Mouse (Mus musculus) ES-E14 (cell line): ENCODE data around the gene Gpr152. TPM values are rescaled to one million over a fixed set of nuclear protein-coding genes. Genes with fewer than 3 reads are reported as not detected.
"Not testable (repeated sequence)": the region's sequence is repeated elsewhere in the genome, so short reads cannot be mapped to it uniquely, and the experiment has no call there.

Source experiments
- DNase-seq: peaks from one replicate; pipeline ENCODE4 v3.0.0-alpha.2; 2013; ENCODE audit warnings: low read depth, low spot score
- H3K27ac ChIP-seq: 2 replicates; pipeline ENCODE4 v1.5.1; 2012; ENCODE audit warnings: low read depth, mild to moderate bottlenecking, low read length, moderate library complexity, mixed read lengths; ENCODE audit not compliant: poor library complexity, insufficient read depth, severe bottlenecking
- H3K36me3 ChIP-seq: 2 replicates; pipeline ENCODE4 v1.6.1; 2012; ENCODE audit warnings: mild to moderate bottlenecking, low read length, moderate library complexity, mixed read lengths; ENCODE audit not compliant: control insufficient read depth, poor library complexity, insufficient read depth, severe bottlenecking
- H3K4me1 ChIP-seq, 2 experiments: fragments of 150-350 bp in 1 of 2; sonication (generic) in 1 of 2; 2 replicates each; pipeline ENCODE4 v1.6.1; 2012; ENCODE audit warnings: low read length in 2 of 2, mild to moderate bottlenecking in 1 of 2, mixed read lengths in 1 of 2; ENCODE audit not compliant: control insufficient read depth in 2 of 2, insufficient read depth in 2 of 2, poor library complexity in 1 of 2
- H3K4me3 ChIP-seq, 2 experiments: fragments of 150-350 bp in 1 of 2; sonication (generic) in 1 of 2; 2 replicates each; pipeline ENCODE4 v1.5.1; 2012; ENCODE audit warnings: low read length in 2 of 2, low read depth in 1 of 2, mild to moderate bottlenecking in 1 of 2, mixed read lengths in 1 of 2; ENCODE audit not compliant: insufficient read depth in 1 of 2, poor library complexity in 1 of 2, severe bottlenecking in 1 of 2
- H3K9ac ChIP-seq: 2 replicates; pipeline ENCODE4 v1.6.1; 2012; ENCODE audit warnings: low read depth, mild to moderate bottlenecking, low read length, mixed read lengths; ENCODE audit not compliant: poor library complexity, insufficient read depth, severe bottlenecking
- H3K9me3 ChIP-seq: fragments of 150-350 bp; sonication (generic); 2 replicates; pipeline ENCODE4 v1.6.1; 2012; ENCODE audit warnings: low read depth, mild to moderate bottlenecking, low read length; ENCODE audit not compliant: control insufficient read depth, insufficient read depth
- CHD2 ChIP-seq: IDR thresholded peaks from 2 replicates; pipeline ENCODE4 v1.6.1; 2014; ENCODE audit warnings: mild to moderate bottlenecking, low read depth, low read length, inconsistent platforms
- HCFC1 ChIP-seq: IDR thresholded peaks from 2 replicates; pipeline ENCODE4 v1.6.1; 2012; ENCODE audit warnings: low read length, inconsistent platforms, borderline replicate concordance; ENCODE audit not compliant: insufficient read depth
- MAFK ChIP-seq: IDR thresholded peaks from 2 replicates; pipeline ENCODE4 v1.6.1; 2014; ENCODE audit warnings: mild to moderate bottlenecking, low read depth, low read length, inconsistent platforms; ENCODE audit not compliant: insufficient read depth
- ZC3H11A ChIP-seq: IDR thresholded peaks from 2 replicates; pipeline ENCODE4 v1.6.1; 2012; ENCODE audit warnings: low read depth, mild to moderate bottlenecking, inconsistent platforms, low read length, borderline replicate concordance
- ZNF384 ChIP-seq: IDR thresholded peaks from 2 replicates; pipeline ENCODE4 v1.6.1; 2012; ENCODE audit warnings: low read depth, low read length, inconsistent platforms
- in situ Hi-C, 2 experiments: fragments of 600-800 bp; cut with MboI; formaldehyde crosslinking; loops; one replicate each; pipeline ENCODE4 v1.15.1; 2025; ENCODE audit warnings: low sequenced_read_pairs in 2 of 2, inconsistent platforms in 1 of 2; ENCODE audit not compliant: unreplicated experiment in 2 of 2
- total RNA-seq: library from RNA; depleted of rRNA; stranded (reverse); fragments of 300-350 nt; gene quantifications from 2 replicates; pipeline ENCODE4 v1.2.3, GENCODE M21; 2012

The Gpr152 gene
- total RNA-seq, 1 experiment, result 0.13 TPM

DNA sequence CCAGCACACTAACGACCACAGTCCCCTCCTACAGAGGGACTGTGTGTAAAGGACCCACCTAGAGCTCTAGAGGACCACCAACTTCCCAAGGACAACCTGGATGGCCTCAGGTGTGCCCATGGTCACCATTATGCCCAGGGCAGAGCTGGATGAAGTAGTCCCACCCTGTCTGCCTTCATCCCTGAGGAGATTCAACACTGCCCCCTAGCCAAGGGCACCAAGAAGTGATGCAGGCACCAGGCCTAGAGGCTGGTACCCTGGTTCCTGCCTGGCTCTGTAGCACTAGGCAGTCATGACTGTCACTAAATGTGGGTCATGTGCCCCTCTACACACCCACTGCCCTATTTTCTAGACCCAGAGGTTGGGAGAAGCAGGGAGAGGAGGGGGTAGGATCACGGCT, 7.8 kb upstream of the Gpr152 start:
- peaks cover 0 to 12% of the 10 kb centered on the region in 2 experiments; a peak in 2 of 4 replicates for H3K4me1 ChIP-seq
- H3K36me3 ChIP-seq, result peaks cover 25% of the 10 kb centered on the region; the same call in 1 of the 2 replicates
- H3K4me3 ChIP-seq, result no peak overlapping the region
- H3K27ac ChIP-seq, result no peak overlapping the region
- in situ Hi-C loops, result no loop called here
- no peak for TF ChIP-seq CHD2
- no peak for TF ChIP-seq ZC3H11A
- no peak for TF ChIP-seq MAFK
- no peak for TF ChIP-seq HCFC1
- no peak for TF ChIP-seq ZNF384
- DNase-seq, result no peak
- no peak overlapping the region for H3K9ac ChIP-seq
- no peaks in the 10 kb centered on the region for H3K9me3 ChIP-seq

DNA sequence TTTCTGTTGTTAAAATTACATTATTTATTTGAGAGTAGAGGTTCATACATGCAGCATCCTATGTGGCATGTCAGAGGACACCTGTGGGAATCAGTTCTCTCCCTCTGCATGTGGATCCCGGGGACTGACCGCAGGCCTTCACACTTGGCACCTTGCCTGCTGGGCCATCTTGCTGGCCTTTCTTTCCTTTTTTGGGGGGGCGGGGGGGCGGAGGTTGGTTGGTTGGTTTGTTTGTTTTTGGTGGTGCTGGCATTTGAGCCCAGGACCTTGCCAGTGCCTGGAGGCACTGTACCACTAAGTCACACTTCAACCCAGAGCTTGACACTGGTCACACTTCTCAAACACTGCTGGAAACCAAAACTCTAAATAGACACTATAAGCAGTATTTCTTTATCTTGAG, 5.2 kb upstream of the Gpr152 start:
- Histone ChIP-seq H3K4me3 (no peak overlapping the region), H3K9me3 (no peaks in the 10 kb centered on the region), H3K9ac (no peak overlapping the region), H3K4me1 (peaks cover 4 to 13% of the 10 kb centered on the region in 2 experiments; a peak in 3 of 4 replicates), H3K36me3 (peaks cover 16% of the 10 kb centered on the region; the same call in 1 of the 2 replicates), H3K27ac (no peak overlapping the region)
- DNase-seq, result no peak
- in situ Hi-C loops, result no loop called here
- TF ChIP-seq CHD2 (no peak), MAFK (no peak), ZC3H11A (no peak), HCFC1 (no peak), ZNF384 (no peak)

DNA sequence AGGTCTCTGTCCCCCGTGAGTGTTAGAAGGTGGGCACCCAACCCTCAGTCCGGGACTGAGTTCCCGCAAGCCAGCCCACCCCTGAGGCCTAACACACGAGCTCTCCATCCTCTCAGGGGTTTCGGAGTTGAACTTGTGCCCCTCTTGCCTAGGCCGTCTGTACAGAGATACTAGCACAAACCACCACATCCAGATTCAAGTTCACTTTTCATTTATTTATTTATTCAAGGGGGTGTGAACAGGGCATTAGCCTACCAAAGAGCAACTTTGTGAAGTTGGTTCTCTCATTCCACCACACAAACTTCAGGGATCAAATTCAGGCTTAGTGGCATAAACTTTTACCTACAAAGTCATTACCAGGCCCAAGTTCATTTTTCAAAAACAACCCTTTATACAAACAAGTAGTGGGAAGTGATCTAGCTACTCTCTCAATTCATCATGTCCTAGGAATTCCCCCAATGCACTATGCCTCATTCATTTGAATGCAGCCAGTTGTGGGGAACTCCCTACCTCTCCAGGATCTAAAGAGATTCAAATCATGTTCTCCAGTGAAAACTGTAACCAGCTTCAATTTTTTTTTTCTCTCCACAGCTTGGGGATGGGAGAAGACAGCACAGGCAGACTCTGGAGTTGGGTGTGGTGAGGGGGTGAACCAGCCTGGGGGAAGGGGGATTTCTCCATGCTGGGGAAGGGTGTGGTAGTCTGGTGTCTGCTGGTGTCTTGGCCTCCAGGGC, 4.2 kb upstream of the Gpr152 start:
- Histone ChIP-seq H3K4me1 (peaks cover 4 to 13% of the 10 kb centered on the region in 2 experiments; a peak in 3 of 4 replicates), H3K27ac (peak overlapping the region; percentile 88)
- in situ Hi-C loops, result not testable (repeated sequence)

DNA sequence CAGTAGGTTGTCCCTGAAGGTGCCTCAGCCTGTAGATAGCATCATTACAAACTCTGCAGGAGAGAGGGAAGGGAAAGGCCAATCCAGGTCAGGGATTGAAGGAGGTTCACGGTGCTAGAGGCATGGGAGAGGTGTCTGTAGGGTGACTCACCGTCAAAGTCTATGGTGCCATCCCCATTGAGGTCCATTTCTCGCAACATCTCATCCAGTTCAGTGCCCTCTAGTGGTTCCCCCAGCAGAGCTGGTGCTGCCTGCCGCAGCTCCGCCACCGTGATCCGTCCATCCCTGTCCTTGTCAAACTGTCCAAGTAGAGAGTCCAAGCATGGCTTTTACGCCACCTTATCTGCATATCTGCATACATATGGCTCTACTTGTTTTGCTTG, 3.6 kb upstream of the Gpr152 start:
- H3K36me3 ChIP-seq, result peaks cover 15% of the 10 kb centered on the region; the same call in 1 of the 2 replicates
- peak overlapping the region; percentile 9 for H3K27ac ChIP-seq
- H3K9ac ChIP-seq, H3K9me3 ChIP-seq, H3K4me3 ChIP-seq, in situ Hi-C loops: not testable (repeated sequence)
- DNase-seq, result peak; percentile 36
- peaks cover 4 to 13% of the 10 kb centered on the region in 2 experiments; a peak in 3 of 4 replicates for H3K4me1 ChIP-seq

More for the DNA sequence above, 4.2 kb upstream of the Gpr152 start:
- not testable (repeated sequence) for H3K9ac ChIP-seq, H3K9me3 ChIP-seq, DNase-seq, H3K4me3 ChIP-seq
- H3K36me3 ChIP-seq, result peaks cover 15% of the 10 kb centered on the region; the same call in 1 of the 2 replicates

DNA sequence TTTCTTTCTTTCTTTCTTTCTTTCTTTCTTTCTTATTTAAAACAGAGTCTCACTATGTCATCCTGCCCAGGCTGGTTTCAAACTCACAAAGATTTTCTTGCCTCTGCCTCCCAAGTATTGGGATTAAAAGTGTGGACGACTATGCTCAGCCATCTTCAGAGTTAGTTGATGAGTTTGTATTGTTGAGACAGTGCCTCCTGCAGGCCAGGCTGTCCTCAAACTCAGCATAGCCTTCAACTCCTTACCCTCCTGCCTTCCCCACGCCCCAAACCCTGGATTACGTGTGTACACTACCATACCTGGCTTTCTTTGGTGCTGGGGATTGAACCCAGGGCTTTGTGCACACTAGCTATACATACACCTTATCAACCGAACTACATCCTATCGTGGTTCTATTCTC, 3.1 kb upstream of the Gpr152 start:
- Histone ChIP-seq H3K4me3 (no peak overlapping the region), H3K36me3 (peaks cover 12% of the 10 kb centered on the region; the same call in 1 of the 2 replicates), H3K9me3 (no peaks in the 10 kb centered on the region), H3K4me1 (peaks cover 4 to 11% of the 10 kb centered on the region in 2 experiments; a peak in 2 of 4 replicates), H3K27ac (no peak overlapping the region), H3K9ac (no peak overlapping the region)
- no peak for TF ChIP-seq CHD2
- TF ChIP-seq MAFK, result no peak
- TF ChIP-seq ZC3H11A, result no peak
- TF ChIP-seq ZNF384, result no peak
- TF ChIP-seq HCFC1, result no peak
- in situ Hi-C loops, result no loop called here
- DNase-seq, result no peak
